Mouse (Mus musculus): ENCODE data around the gene Txndc11.

The Txndc11 gene

GRCm38 (mm10) chr16:11104905-11105304 lies 29.5 kb downstream of the Txndc11 start:
- no peak for DNase-seq (ENCODE audit: low spot score)

DNA sequence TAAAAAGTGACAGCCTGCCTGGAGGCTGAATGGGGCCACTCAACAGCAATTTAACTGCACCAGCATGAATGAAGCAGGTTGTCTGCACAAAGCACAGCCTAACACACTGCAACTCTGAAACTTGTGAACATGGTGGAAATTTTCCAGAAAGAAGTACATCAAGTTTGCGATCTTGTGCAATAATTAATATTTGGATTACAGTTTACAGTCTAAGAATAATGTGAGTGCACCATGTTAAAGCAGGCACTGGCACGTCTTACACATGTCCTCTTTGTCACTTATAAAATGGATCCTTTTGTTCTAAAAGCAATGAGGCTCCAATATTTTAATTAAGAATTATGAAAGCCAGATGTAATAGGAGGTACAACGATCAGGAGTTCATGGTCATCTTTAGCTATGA lies 37.1 kb downstream of the Txndc11 start:
- no peak for DNase-seq (ENCODE audit: low spot score)

GRCm38 (mm10) chr16:11093717-11094386 lies 40.6 kb downstream of the Txndc11 start:
- no peak for DNase-seq (ENCODE audit: low spot score)

- DNase-seq (ENCODE audit: low spot score) = no peak
These were observed 41.9 kb downstream of the Txndc11 start for GRCm38 (mm10) chr16:11092523-11092922.

- no peak for DNase-seq (ENCODE audit: low spot score)
These were observed 42.4 kb downstream of the Txndc11 start for GRCm38 (mm10) chr16:11092061-11092460.

GRCm38 (mm10) chr16:11090836-11091570 lies 43.4 kb downstream of the Txndc11 start:
- no peak for DNase-seq (ENCODE audit: low spot score)

DNA sequence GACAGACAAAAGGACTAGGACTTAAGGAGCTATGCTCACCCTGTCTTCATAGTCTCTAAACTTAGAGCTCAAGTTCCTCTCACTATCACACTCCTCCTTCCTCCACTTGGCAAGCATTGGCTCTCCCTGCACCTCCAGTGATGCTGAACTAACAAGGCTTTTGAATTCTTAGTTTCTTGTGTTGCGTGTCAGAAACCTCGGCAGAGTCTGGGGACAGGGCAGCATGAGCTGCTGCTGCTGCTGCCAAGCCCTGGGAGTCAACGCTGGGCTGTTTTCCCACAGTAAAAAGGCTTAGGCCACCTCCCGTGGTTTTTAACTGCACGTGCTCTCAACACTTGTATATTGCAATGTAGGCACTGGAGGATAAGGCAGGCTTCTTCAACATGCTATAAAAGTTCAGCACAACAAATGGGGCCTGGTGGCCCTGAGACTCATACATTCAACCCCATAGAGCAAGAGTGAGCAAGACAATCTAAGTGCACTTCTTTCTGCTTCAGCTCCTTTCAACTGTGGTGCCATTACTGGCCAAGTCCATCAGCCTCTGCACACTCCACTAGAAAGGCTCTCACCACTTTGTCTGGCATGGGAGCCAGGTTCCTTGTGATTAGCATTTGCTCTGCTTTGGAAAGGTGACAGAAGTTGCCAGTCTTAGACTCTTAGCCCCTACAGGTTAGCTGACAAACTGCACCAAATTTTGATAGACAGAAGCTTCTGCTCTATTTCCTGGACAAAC lies 47.4 kb downstream of the Txndc11 start:
- DNase-seq (ENCODE audit: low spot score) = no peak

GRCm38 (mm10) chr16:11086299-11086698 lies 48.2 kb downstream of the Txndc11 start:
- DNase-seq (ENCODE audit: low spot score) = no peak

DNA sequence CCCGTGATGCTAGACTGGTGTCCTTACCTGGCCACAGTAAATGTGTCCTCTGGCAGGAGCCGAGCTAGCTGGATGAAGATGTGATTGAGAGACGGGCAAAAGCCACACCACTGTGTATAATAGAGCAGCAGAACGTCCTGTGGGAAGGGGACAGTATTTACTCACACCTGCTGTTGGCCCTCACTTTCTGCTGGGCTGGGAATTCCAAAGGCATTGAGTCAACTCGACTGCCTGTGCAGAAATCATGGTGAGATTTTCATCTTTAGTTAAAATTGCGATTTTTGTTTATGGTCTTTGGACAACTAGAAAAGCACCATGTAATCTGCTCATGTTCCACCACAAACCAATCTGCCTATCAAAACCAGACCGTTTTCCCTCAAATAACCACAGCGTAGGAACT lies 50.3 kb downstream of the Txndc11 start:
- DNase-seq (ENCODE audit: low spot score) = no peak

DNA sequence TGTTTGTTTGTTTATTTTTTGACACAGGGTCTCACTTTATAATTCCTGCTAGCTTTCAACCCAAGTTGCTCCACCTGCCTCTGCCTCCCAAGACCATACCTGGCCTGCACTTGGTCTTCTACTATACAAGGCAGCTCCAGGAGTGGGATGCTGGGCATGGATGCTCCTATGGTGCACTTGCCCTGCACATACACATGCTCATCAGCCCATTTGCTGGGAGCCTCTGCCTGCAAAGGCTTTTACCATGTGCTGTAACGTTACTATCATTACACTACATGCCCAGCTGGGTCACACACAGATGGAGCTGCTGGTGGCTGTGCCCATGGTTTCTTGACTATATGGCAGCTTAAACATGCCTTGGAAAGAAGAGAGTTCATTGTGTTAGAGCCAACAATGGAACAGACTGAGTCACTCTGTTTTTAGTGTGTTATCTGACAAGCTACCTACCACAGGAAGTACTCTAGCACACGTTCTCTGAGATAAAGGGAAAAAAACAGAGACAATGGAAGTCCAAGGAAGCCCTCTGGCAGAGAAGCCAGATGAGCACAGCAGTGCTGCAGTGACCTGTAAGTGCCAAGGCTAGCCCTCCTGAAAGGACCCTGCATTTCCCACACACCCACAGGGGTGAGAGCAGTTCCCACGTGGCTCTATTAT lies 56.1 kb downstream of the Txndc11 start:
- no peak for DNase-seq (ENCODE audit: low spot score)

- DNase-seq (ENCODE audit: low spot score) = no peak
These were observed 56.7 kb downstream of the Txndc11 start for GRCm38 (mm10) chr16:11077601-11078201.

DNA sequence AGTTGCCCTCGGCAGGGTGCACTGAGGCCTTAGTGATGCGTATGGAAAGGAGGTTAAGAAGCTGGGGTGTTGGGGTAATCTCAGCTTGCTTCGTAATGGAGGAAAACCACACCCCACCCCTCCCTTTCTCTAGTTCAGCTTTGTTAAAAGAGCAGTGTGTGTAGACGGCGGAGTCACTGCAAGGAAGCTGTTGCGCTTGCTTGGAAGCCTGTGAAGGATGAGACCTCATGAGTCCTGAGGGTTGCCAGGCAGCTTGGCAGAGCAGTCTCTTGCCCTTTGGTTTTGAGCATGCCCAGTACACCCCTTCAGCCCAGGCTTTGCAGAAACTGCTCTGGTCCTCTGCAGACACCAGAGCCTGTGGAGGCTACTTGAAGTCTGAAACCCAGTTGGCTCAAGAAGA lies 61.4 kb downstream of the Txndc11 start:
- DNase-seq (ENCODE audit: low spot score) = no peak

DNA sequence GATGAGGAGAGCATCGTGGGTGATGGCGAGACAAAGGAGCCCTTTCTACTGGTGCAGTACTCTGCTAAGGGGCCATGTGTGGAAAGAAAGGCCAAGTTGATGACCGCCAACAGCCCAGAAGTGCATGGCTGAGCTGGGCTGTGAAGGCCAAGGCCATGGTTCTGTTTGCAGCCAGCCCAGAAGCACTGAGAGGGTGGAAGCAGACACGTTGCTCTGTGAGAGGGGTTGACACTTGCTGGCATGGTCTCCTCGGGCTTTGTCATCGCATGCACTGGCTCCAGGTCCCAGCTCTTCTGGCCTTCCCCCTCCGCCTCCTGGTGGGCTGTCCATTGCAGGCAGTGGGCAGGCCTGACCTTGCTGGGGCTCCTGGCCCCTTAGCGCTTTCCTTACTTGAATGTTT lies 62.0 kb downstream of the Txndc11 start:
- no peak for DNase-seq (ENCODE audit: low spot score)

GRCm38 (mm10) chr16:11071887-11072286 lies 62.6 kb downstream of the Txndc11 start:
- no peak for DNase-seq (ENCODE audit: low spot score)

GRCm38 (mm10) chr16:11071176-11071575 lies 63.3 kb downstream of the Txndc11 start:
- no peak for DNase-seq (ENCODE audit: low spot score)

DNA sequence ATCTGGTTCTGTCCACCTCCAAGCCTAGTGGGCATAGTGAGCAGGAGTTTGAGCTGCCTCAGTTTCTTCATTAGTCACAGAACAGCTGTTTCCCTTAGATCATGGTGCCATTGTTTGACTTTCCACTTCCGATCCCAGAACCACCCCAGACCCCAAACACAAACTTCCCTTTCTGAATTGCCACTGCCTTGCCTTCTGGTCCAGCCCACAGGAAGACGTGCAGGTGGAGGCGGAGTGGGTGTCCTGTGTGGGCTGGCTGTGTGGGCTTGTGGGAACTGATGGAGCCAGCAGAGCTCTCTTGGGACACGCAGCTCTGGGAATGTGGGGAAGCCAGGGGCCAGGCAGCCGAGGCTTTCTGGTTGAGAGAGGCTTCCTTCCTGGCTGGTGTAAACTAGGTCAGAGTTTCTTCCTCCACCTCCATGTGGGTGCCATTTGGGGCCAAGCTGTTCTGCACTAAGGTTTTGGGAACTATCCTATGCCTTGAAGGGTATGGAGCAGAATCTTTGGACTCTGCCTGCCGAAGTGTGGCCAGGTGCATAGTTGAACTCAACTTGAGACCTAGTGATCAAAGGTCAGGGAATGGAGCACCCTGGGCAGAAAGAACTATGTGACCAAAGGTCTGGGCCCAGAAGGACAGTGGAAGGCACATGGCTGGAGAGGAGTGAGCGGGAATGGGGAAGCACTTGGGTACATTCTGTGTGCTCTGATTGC lies 64.6 kb downstream of the Txndc11 start:
- DNase-seq (ENCODE audit: low spot score) = no peak

GRCm38 (mm10) chr16:11069271-11069670 lies 65.2 kb downstream of the Txndc11 start:
- DNase-seq (ENCODE audit: low spot score) = no peak

GRCm38 (mm10) chr16:11068666-11069065 lies 65.8 kb downstream of the Txndc11 start:
- DNase-seq (ENCODE audit: low spot score) = no peak

GRCm38 (mm10) chr16:11066833-11067191 lies 67.6 kb downstream of the Txndc11 start:
- peak; percentile 31 for DNase-seq (ENCODE audit: low spot score)

- peak; percentile 95 for DNase-seq (ENCODE audit: low spot score)
These were observed 68.2 kb downstream of the Txndc11 start, which contains the start of gene Litaf for GRCm38 (mm10) chr16:11066029-11066832. Litaf (minus strand) TSS chr16:11066157.

DNA sequence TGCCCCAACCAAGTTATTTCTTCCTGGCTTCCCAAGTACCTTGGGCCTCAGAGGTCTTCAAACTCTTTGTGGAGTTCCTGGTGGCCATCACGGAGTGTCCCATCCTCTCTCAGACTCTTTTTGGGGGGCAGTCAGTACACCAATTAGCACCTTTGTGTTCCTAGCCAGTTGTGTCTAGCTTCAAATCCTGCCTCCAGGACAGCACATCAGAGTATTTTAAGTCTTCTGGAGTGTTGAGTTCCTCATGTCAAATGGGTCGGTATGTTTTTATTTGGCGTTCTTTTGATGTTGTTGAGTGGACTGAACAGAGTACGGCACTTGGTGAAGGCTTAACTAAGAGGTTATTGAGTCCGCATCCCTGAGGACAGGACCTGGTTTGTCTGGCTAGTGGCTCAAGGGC lies 69.0 kb downstream of the Txndc11 start:
- no peak for DNase-seq (ENCODE audit: low spot score)
